Mouse (Mus musculus) G1E (cell line): Measurements from ENCODE around the gene Egf. TPM values are rescaled to one million over a fixed set of nuclear protein-coding genes. Genes with fewer than 3 reads are reported as not detected.

Source experiments
- ATAC-seq: 2 replicates; pipeline ENCODE4 v1.8.0; 2016; ENCODE audit warnings: mild to moderate bottlenecking; ENCODE audit not compliant: insufficient number of reproducible peaks, poor library complexity, low FRiP score, severe bottlenecking; ENCODE audit errors: extremely low read depth
- DNase-seq: peaks from one replicate; pipeline ENCODE4 v3.0.0; 2012; ENCODE audit warnings: low spot score
- H3K27me3 ChIP-seq: 2 replicates; pipeline ENCODE4 v1.6.1; 2012; ENCODE audit warnings: mild to moderate bottlenecking, low read length, inconsistent platforms; ENCODE audit not compliant: insufficient read depth
- H3K36me3 ChIP-seq: replicated peaks from 2 replicates; pipeline ENCODE3; 2012; ENCODE audit warnings: mild to moderate bottlenecking, inconsistent platforms
- H3K4me1 ChIP-seq: 2 replicates; pipeline ENCODE4 v1.6.1; 2012; ENCODE audit warnings: low read depth, low read length, inconsistent platforms, mixed read lengths; ENCODE audit not compliant: insufficient read depth
- H3K4me3 ChIP-seq: 2 replicates; pipeline ENCODE4 v1.5.1; 2012; ENCODE audit warnings: low read depth, mild to moderate bottlenecking, inconsistent platforms, low read length, moderate library complexity, mixed read lengths
- H3K9me3 ChIP-seq: replicated peaks from 2 replicates; pipeline ENCODE4 v1.6.1; 2012; ENCODE audit warnings: inconsistent platforms
- CTCF ChIP-seq: IDR thresholded peaks from 2 replicates; pipeline ENCODE4 v1.5.1; 2012; ENCODE audit warnings: low read depth, low read length, inconsistent platforms, mixed read lengths
- GATA1 ChIP-seq: IDR thresholded peaks from 2 replicates; pipeline ENCODE4 v1.6.1; 2012; ENCODE audit warnings: borderline replicate concordance, low read length, inconsistent platforms, mixed read lengths
- GATA2 ChIP-seq: IDR thresholded peaks from 2 replicates; pipeline ENCODE4 v1.6.1; 2012; ENCODE audit warnings: low read depth, low read length, inconsistent platforms, borderline replicate concordance
- POLR2AphosphoS5 ChIP-seq: IDR thresholded peaks from 2 replicates; pipeline ENCODE4 v1.6.1; 2012; ENCODE audit warnings: low read depth, low read length, inconsistent platforms; ENCODE audit not compliant: insufficient replicate concordance
- TAL1 ChIP-seq: conservative IDR thresholded peaks from 2 replicates; pipeline ENCODE4 v1.6.1; 2012; ENCODE audit warnings: low read depth, low read length, inconsistent platforms, mixed read lengths
- polyA plus RNA-seq: library from polyadenylated mRNA; stranded (reverse); fragments of >175 nt; gene quantifications from 2 replicates; pipeline ENCODE4 v1.2.3, GENCODE M21; 2012
- total RNA-seq, 2 experiments: library from RNA; stranded (forward) in 1 of 2; stranded (reverse) in 1 of 2; fragments of 200-1000 nt in 1 of 2; fragments of >200 nt in 1 of 2; fragmentation: Nextera tagmentation in 1 of 2; gene quantifications; 2 replicates each; pipeline ENCODE4 v1.2.3; 2014 to 2017

Egf gene
- total and polyA plus RNA-seq, 3 experiments, result 1.3 to 2.8 (median 2.4) TPM

DNA sequence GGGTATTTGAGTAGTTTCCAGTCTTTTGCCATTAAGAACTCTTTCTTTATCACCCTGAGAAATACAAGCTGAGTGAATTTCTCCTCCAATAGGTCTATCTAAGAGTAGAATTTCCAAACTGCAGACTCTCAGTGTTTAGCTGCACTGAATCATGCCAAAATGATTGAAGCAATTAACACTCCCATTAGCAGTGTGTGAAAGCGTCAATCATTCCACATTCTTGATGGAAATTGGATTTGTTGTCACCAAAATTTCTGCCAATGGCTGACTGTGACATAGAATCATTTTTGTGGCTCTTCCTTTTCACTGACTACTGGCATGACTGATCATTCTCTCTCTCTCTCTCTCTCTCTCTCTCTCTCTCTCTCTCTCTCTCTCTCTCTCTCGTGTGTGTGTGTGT lies 91.2 kb downstream of the Egf start:
- no peak for TF ChIP-seq CTCF
- no peak for TF ChIP-seq GATA1
- no peak for TF ChIP-seq TAL1
- TF ChIP-seq POLR2AphosphoS5, result no peak
- no peak for TF ChIP-seq GATA2
- peaks cover 3% of the 10 kb centered on the region for H3K9me3 ChIP-seq
- no peaks in the 10 kb centered on the region for H3K27me3 ChIP-seq

DNA sequence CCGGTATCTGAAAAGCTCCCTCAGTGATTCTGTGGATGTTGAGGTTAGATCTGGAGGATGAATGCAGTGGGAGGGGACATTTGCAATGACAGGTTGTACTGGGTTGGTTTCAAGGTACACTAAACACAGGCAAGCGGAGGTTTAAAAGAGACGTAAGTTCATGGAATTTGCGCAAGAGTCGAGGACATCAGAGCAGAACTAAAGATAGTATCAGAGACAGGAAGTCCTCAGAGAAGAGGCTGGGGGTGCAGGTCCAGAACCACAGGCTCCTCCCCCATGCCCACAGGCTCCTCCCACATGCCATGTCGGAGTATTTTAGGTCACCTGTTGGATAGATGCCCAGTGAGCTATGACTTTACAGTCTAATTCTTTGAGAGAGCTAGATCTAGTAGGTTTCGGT lies 96.3 kb downstream of the Egf start:
- ATAC-seq (no peak), DNase-seq (no peak)

More for the DNA sequence above, 91.2 kb downstream of the Egf start:
- H3K4me1 ChIP-seq, result no peaks in the 10 kb centered on the region
- no peak for DNase-seq
- no peaks in the 10 kb centered on the region for H3K36me3 ChIP-seq
- H3K4me3 ChIP-seq, result no peak overlapping the region
- no peak for ATAC-seq

DNA sequence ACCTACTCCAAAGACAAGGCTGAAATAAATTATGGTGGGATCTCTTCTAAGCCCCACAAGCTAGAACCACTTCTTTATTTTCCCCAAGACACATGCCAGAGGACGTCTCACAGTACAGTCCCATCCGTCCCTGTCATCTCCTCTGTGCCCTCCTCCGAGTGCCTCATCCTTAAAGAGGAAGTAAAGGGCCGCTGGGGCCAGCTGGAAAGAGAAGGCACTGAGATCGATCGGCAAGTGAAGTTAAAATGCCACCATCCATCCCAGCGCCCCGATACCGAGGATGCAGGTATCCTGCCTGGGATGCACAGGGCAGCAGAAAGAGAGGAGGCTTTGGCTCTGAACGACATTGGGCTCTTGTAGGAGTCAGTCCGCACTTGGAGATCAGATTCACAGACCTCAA lies 97.3 kb downstream of the Egf start:
- TF ChIP-seq TAL1 (no peak), CTCF (no peak), GATA2 (no peak), GATA1 (no peak), POLR2AphosphoS5 (no peak)
- DNase-seq, result no peak
- Histone ChIP-seq H3K27me3 (no peaks in the 10 kb centered on the region), H3K9me3 (no peaks in the 10 kb centered on the region), H3K36me3 (no peaks in the 10 kb centered on the region), H3K4me1 (no peaks in the 10 kb centered on the region), H3K4me3 (no peak overlapping the region)
- no peak for ATAC-seq

More for the DNA sequence above, 96.3 kb downstream of the Egf start:
- no peaks in the 10 kb centered on the region for H3K9me3 ChIP-seq
- H3K4me1 ChIP-seq, result no peaks in the 10 kb centered on the region
- H3K27me3 ChIP-seq, result no peaks in the 10 kb centered on the region
- no peak for TF ChIP-seq CTCF
- TF ChIP-seq POLR2AphosphoS5, result no peak
- TF ChIP-seq GATA2, result no peak
- no peak for TF ChIP-seq TAL1
- no peaks in the 10 kb centered on the region for H3K36me3 ChIP-seq
- no peak overlapping the region for H3K4me3 ChIP-seq

DNA sequence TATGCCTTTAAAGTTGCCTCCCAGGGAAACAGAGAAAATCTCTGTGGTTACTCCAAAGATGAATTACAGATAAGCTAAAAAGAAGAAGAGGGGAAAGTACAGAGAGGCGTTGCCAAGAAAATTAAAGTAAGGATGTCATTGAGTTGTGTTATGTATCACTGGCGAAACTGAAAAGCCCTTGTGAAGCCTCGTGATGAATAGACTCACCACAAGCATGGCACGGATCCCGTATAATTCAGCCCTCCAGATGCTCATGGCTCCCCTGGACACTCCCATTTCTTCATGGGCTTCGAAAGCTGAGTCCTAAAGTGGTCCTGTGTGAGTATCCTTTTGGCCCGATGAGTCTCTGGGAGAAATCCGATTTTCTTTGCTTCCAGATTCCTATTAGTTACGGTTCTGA lies 97.9 kb downstream of the Egf start:
- Histone ChIP-seq H3K27me3 (no peaks in the 10 kb centered on the region), H3K9me3 (no peaks in the 10 kb centered on the region), H3K4me1 (no peaks in the 10 kb centered on the region), H3K36me3 (no peaks in the 10 kb centered on the region), H3K4me3 (no peak overlapping the region)
- no peak for ATAC-seq
- TF ChIP-seq GATA2, result no peak
- no peak for TF ChIP-seq CTCF
- no peak for TF ChIP-seq TAL1
- TF ChIP-seq GATA1, result no peak
- TF ChIP-seq POLR2AphosphoS5, result no peak
- no peak for DNase-seq

DNA sequence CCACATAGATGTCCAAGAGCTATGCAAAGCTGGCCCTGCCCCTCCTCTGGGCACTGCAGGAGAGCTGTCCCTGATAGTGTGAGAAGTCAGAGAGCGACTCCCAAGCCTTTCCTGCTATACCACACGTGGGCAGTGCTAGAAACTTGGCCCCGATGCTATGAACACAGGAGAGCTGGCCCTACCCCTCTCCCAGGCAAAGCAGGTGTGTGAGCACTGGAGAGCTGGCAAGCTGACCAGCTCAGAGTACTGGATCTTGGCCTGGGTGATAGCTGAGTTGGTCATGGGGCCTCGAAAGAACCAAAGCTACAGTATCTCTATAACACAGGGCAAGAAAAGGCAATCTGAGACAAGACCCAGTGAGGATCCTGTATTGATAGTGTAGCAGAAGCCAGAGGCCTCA lies 98.6 kb downstream of the Egf start:
- no peaks in the 10 kb centered on the region for H3K9me3 ChIP-seq
- ATAC-seq, result no peak
- no peaks in the 10 kb centered on the region for H3K36me3 ChIP-seq
- H3K4me1 ChIP-seq, result no peaks in the 10 kb centered on the region
- no peak for TF ChIP-seq POLR2AphosphoS5
- no peak for TF ChIP-seq CTCF
- no peak for TF ChIP-seq GATA1
- H3K27me3 ChIP-seq, result no peaks in the 10 kb centered on the region
- DNase-seq, result no peak
- no peak overlapping the region for H3K4me3 ChIP-seq

DNA sequence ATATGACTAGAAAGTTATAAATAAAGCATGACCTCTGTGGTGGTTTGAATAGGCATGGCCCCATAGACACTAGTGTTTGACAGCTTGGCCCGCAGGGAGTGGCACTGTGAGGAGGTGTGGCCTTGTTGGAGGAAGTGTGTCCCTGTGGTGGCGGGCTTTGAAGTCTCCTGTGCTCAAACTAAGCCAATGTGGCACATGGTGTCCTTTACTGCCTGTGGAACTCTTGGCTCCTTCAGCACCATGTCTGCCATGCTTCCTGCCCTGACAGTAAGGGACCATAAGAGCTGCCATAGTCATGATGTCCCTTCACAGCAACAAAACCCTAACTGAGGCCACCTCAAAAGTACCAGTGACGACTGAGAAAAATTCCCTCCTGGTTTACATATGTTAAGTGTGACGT lies 102.6 kb downstream of the Egf start:
- no peak overlapping the region for H3K4me3 ChIP-seq
- ATAC-seq (no peak), DNase-seq (no peak)
- no peaks in the 10 kb centered on the region for H3K36me3 ChIP-seq
- no peaks in the 10 kb centered on the region for H3K9me3 ChIP-seq
- H3K4me1 ChIP-seq, result no peaks in the 10 kb centered on the region
- TF ChIP-seq POLR2AphosphoS5 (no peak), GATA2 (no peak), CTCF (no peak), GATA1 (no peak), TAL1 (no peak)
- H3K27me3 ChIP-seq, result no peaks in the 10 kb centered on the region

DNA sequence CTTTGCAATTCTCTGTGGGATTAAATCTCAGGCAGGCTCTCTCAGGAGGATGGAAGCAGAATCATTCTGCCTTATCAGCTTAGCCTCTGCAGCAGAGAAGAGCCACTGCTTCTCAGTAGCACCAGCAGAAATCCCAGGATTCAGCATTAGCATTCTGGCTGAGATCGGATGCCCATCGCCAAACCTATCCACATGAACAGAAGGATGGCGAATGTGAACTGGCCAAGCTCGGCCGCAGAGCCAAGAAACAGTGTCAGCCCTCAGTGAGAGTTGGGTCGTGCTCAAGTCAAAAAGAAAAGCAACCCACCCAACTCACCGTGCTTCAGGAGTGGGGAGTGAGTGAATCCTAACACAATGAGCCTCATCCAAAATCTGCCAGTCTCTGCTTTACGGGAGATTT lies 103.4 kb downstream of the Egf start:
- no peak for ATAC-seq
- no peaks in the 10 kb centered on the region for H3K36me3 ChIP-seq

More for the DNA sequence above, 103.4 kb downstream of the Egf start:
- no peaks in the 10 kb centered on the region for H3K9me3 ChIP-seq
- no peaks in the 10 kb centered on the region for H3K27me3 ChIP-seq
- TF ChIP-seq TAL1, result no peak
- TF ChIP-seq GATA1, result no peak
- no peaks in the 10 kb centered on the region for H3K4me1 ChIP-seq
- H3K4me3 ChIP-seq, result no peak overlapping the region
- no peak for DNase-seq
